Mouse (Mus musculus): Measurements from ENCODE around the gene Stk4. TPM values are rescaled to one million over a fixed set of nuclear protein-coding genes. Genes with fewer than 3 reads are reported as not detected.
A peak's percentile ranks its signal among the peaks of the same experiment; 100 is the strongest.

The Stk4 gene
- polyA plus RNA-seq, 1 experiment from 2014 or later: 30.9 TPM

DNA sequence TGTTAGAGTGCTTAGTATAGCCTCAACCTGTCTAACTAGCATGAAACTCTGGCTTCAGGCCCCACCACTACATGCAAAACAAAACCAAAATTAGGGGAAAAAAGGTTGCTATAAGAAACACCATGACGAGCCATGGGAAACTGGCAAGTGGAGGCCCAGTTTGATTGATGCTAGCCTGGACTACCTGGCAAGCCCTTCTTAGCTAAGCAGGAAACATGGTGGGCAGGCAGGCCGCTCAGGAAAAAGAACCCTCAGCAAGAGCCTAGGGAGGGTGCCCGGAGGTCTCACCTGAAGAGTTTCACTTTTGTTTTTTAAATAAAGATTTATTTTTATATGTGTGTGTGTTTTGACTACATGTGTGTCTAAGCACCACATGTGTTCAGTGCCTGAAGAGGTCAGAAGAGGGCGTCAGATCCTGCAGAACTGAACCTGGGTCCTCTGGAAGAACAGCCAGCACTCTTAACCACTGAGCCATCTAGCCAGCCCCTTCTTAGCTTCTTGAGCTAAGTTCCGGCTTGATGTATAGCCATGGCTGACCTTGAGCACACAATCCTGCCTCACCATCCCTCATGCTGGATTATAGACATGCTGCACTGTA is 53.1 kb downstream of the Stk4 start:
- H3K27me3 ChIP-seq (ENCODE audit: control insufficient read depth, insufficient read depth, low read length): no peaks in the 10 kb centered on the region
- no peaks in the 10 kb centered on the region for H3K4me1 ChIP-seq (ENCODE audit: control insufficient read depth, insufficient read depth, low read length)
- DNase-seq (ENCODE audit: low spot score): no peak
- H3K27ac ChIP-seq (replicated peaks; ENCODE audit: low read depth, low read length): no peak overlapping the region
- 84% methylated on average over 5 of the region's 5 CpGs for WGBS
- peaks cover 8% of the 10 kb centered on the region for H3K36me3 ChIP-seq (ENCODE audit: control insufficient read depth, insufficient read depth, low read length)
- no peak for ATAC-seq (ENCODE audit: insufficient number of reproducible peaks, low FRiP score, low TSS enrichment, low read depth)
- no peak overlapping the region for H3K4me2 ChIP-seq (ENCODE audit: low read depth, severe bottlenecking)
- no peaks in the 10 kb centered on the region for H3K9me3 ChIP-seq (ENCODE audit: control insufficient read depth, low read length)
- H3K9ac ChIP-seq (ENCODE audit: low read length): no peak overlapping the region
- no peak overlapping the region for H3K4me3 ChIP-seq (ENCODE audit: low read depth, low read length)

DNA sequence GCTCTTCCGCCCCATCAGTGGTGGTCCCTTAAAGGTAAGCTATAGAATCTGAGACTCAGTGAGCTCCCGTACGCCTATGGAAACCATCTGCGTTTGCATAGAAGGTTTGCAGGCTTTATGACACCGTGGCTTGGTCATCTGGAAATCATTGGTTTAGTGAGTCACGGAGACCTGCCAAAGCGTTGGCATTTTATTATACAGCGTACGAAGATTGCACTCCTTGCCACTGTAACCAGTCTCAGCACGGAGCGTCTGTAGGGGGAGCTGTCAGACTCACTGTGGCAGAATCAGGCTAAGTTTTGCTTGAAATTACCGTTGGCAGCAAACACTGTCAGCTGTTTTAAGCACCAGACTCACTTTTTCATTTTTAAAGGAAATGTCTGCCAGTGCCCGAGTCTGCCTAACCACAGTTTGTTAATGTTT is 56.4 kb downstream of the Stk4 start:
- H3K27ac ChIP-seq (replicated peaks; ENCODE audit: low read depth, low read length): no peak overlapping the region
- peak; percentile 65 for DNase-seq (ENCODE audit: low spot score)

DNA sequence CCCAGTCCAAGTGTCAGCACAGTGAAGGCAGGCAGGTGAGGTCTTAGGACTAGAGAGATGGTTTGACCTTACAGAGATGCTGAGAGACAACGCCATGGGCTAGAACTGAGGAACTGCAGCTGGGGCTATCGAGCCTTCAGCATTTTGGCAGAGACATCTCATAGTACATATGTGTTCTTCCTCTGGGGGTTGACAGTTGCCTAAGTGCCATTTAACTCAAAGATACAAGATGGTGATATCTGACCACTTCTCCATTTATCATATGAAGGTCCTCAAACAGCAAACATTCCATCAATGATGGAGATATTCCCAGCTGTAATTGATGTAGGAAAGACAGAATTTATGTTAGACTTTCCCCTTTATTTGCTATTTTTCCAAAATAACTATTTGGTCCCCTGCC is 57.2 kb downstream of the Stk4 start:
- Histone ChIP-seq H3K9ac (ENCODE audit: low read length) (no peak overlapping the region), H3K27ac (replicated peaks; ENCODE audit: low read depth, low read length) (no peak overlapping the region), H3K27me3 (ENCODE audit: control insufficient read depth, insufficient read depth, low read length) (no peaks in the 10 kb centered on the region), H3K9me3 (ENCODE audit: control insufficient read depth, low read length) (no peaks in the 10 kb centered on the region), H3K4me1 (ENCODE audit: control insufficient read depth, insufficient read depth, low read length) (no peaks in the 10 kb centered on the region), H3K4me2 (ENCODE audit: low read depth, severe bottlenecking) (no peak overlapping the region), H3K36me3 (ENCODE audit: control insufficient read depth, insufficient read depth, low read length) (0 out of 2 replicates have a peak, but pooled peaks cover 4% of the 10 kb centered on the region), H3K4me3 (ENCODE audit: low read depth, low read length) (no peak overlapping the region)
- ATAC-seq (ENCODE audit: insufficient number of reproducible peaks, low FRiP score, low TSS enrichment, low read depth) (no peak), DNase-seq (ENCODE audit: low spot score) (no peak)
- WGBS: 93% methylated on average over 2 of the region's 2 CpGs

More for the DNA sequence above, 56.4 kb downstream of the Stk4 start:
- Histone ChIP-seq H3K9me3 (ENCODE audit: control insufficient read depth, low read length) (no peaks in the 10 kb centered on the region), H3K4me3 (ENCODE audit: low read depth, low read length) (no peak overlapping the region), H3K27me3 (ENCODE audit: control insufficient read depth, insufficient read depth, low read length) (no peaks in the 10 kb centered on the region), H3K4me2 (ENCODE audit: low read depth, severe bottlenecking) (no peak overlapping the region), H3K4me1 (ENCODE audit: control insufficient read depth, insufficient read depth, low read length) (no peaks in the 10 kb centered on the region), H3K9ac (ENCODE audit: low read length) (no peak overlapping the region), H3K36me3 (ENCODE audit: control insufficient read depth, insufficient read depth, low read length) (0 out of 2 replicates have a peak, but pooled peaks cover 4% of the 10 kb centered on the region)
- WGBS: 58% methylated on average over 13 of the region's 13 CpGs
- peak; percentile 54; the same call in 1 of the 2 replicates for ATAC-seq (ENCODE audit: insufficient number of reproducible peaks, low FRiP score, low TSS enrichment, low read depth)

DNA sequence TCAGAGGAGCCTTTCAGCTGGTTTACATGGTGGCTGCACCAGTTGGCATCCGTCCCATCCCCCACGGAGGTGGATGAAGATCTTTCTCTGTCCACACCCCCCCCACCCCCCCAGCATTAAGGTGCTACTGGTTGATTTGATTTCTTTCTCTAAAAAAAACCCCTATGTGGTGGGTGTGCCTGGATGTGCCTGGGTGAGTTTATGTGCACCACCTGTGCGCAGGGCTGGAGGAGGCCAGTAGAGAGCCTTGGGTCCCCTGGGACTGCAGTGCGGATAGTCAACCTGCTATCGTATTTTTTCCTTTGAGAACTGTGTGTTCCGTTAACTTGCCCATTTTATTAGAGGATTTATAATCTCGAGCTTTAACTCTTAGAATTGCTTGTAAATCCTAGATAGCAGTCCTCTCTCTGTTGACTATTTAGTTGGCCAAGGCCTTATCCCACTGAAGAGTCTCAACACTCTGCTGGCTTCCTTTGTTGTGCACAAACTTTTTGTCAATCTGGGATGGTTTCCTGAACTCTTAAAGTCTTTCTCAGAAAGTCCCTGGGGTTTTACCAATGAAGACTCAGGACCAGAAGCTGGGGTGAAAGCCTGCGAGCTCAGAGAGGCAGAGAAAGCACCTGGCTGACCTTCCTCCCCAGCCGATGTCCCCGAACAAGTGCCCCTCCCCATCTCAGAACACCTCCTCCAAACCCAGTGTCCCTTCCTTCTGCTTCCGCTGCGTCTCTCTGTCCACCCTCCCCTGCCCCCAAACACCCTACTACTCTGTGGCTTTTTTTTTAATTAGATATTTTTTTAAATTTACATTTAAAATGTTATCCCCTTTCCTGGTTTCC is 58.7 kb downstream of the Stk4 start:
- no peak overlapping the region for H3K4me2 ChIP-seq (ENCODE audit: low read depth, severe bottlenecking)
- ATAC-seq (ENCODE audit: insufficient number of reproducible peaks, low FRiP score, low TSS enrichment, low read depth): no peak

DNA sequence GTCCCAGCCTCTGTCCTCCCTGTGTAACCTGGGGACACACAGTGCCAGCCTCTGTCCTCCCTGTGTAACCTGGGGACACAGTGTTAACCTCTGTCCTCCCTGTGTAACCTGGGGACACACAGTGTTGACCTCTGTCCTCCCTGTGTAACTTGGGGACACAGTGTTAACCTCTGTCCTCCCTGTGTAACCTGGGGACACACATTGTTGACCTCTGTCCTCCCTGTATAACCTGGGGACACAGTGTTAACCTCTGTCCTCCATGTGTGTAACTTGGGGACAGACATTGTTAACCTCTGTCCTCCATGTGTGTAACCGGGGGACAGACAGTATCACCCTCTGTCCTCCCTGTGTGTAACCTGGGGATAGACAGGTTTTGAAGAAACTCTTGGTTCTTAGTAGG is 61.5 kb downstream of the Stk4 start:
- Histone ChIP-seq H3K9ac (ENCODE audit: low read length) (no peak overlapping the region), H3K4me1 (ENCODE audit: control insufficient read depth, insufficient read depth, low read length) (no peaks in the 10 kb centered on the region), H3K27me3 (ENCODE audit: control insufficient read depth, insufficient read depth, low read length) (no peaks in the 10 kb centered on the region), H3K4me3 (ENCODE audit: low read depth, low read length) (no peak overlapping the region), H3K27ac (replicated peaks; ENCODE audit: low read depth, low read length) (no peak overlapping the region), H3K4me2 (ENCODE audit: low read depth, severe bottlenecking) (no peak overlapping the region), H3K9me3 (ENCODE audit: control insufficient read depth, low read length) (no peaks in the 10 kb centered on the region), H3K36me3 (ENCODE audit: control insufficient read depth, insufficient read depth, low read length) (0 out of 2 replicates have a peak, but pooled peaks cover 2% of the 10 kb centered on the region)
- ATAC-seq (ENCODE audit: insufficient number of reproducible peaks, low FRiP score, low TSS enrichment, low read depth): no peak
- WGBS: 92% methylated on average over 1 of the region's 1 CpGs
- DNase-seq (ENCODE audit: low spot score): no peak

More for the DNA sequence above, 58.7 kb downstream of the Stk4 start:
- no peak overlapping the region for H3K4me3 ChIP-seq (ENCODE audit: low read depth, low read length)
- no peaks in the 10 kb centered on the region for H3K27me3 ChIP-seq (ENCODE audit: control insufficient read depth, insufficient read depth, low read length)
- 87% methylated on average over 12 of the region's 12 CpGs for WGBS
- no peak for DNase-seq (ENCODE audit: low spot score)
- H3K27ac ChIP-seq (replicated peaks; ENCODE audit: low read depth, low read length): no peak overlapping the region
- H3K9me3 ChIP-seq (ENCODE audit: control insufficient read depth, low read length): no peaks in the 10 kb centered on the region
- H3K9ac ChIP-seq (ENCODE audit: low read length): no peak overlapping the region
- H3K36me3 ChIP-seq (ENCODE audit: control insufficient read depth, insufficient read depth, low read length): 0 out of 2 replicates have a peak, but pooled peaks cover 4% of the 10 kb centered on the region
- H3K4me1 ChIP-seq (ENCODE audit: control insufficient read depth, insufficient read depth, low read length): no peaks in the 10 kb centered on the region

DNA sequence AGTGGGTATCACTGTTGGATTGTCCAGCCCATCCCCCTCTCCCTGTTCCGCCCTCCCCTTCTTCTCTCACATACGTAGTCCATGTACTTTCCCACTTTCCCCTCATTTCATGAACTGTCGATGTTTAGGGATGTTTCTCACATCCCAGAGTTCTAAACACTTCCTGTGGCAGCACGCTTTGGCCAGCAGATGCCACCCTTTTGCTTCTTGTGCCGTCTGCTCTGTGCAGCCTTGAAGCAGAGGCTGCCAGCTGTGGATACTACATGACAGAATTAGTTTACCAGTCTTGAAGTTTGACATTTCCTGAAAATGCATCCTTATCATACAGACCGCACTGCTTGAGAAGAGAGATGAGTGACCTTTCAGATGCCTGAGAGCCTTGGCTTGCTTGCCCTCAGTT is 64.4 kb downstream of the Stk4 start:
- Histone ChIP-seq H3K4me2 (ENCODE audit: low read depth, severe bottlenecking) (no peak overlapping the region), H3K27ac (replicated peaks; ENCODE audit: low read depth, low read length) (no peak overlapping the region), H3K4me3 (ENCODE audit: low read depth, low read length) (no peak overlapping the region), H3K4me1 (ENCODE audit: control insufficient read depth, insufficient read depth, low read length) (peaks cover 5% of the 10 kb centered on the region; the same call in 1 of the 2 replicates), H3K9ac (ENCODE audit: low read length) (no peak overlapping the region), H3K36me3 (ENCODE audit: control insufficient read depth, insufficient read depth, low read length) (no peaks in the 10 kb centered on the region), H3K27me3 (ENCODE audit: control insufficient read depth, insufficient read depth, low read length) (no peaks in the 10 kb centered on the region), H3K9me3 (ENCODE audit: control insufficient read depth, low read length) (no peaks in the 10 kb centered on the region)
- ATAC-seq (ENCODE audit: insufficient number of reproducible peaks, low FRiP score, low TSS enrichment, low read depth): no peak
- 78% methylated on average over 6 of the region's 6 CpGs for WGBS
- no peak for DNase-seq (ENCODE audit: low spot score)

DNA sequence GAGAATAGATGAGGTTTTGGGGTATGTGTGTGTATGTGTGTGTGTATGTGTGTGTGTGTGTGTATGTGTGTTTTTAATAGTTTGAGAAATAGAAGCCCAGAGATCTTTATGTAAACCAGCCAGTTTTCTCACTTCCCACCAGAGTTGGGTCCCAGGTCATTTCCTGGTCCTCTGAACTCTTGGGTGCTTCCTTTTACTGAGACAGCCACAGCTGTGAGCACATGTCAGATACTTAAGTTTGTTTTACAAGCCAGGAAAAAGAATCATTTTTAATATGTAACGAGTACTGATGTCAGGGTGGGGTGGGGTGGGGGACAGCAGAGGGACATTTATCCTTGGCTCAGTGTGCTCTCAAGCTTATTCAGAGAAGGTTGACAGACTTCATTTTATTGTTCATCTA is 65.2 kb downstream of the Stk4 start:
- H3K4me1 ChIP-seq (ENCODE audit: control insufficient read depth, insufficient read depth, low read length): peaks cover 5% of the 10 kb centered on the region; the same call in 1 of the 2 replicates
- WGBS: 89% methylated on average over 1 of the region's 1 CpGs
- DNase-seq (ENCODE audit: low spot score): no peak

DNA sequence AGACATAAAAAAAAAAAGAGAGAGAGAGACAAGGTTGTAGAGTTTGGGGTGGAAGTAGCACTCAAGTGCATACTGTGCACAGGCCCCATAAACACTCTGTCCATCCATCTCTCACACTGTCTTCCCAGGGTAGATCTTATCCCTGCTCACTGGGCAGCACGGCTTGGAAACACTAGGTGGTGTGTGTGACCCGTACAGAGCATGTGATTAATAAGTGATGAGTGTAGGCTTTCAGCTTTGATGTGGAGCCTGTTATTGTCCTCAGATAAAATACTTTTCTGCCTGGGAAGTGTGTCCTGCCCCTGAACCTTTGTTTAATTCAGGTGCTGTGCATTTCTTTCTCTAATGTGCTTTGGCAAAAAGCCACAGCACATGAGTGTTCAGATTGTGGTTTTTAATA is 66.3 kb downstream of the Stk4 start:
- H3K27ac ChIP-seq (replicated peaks; ENCODE audit: low read depth, low read length): no peak overlapping the region

More for the DNA sequence above, 65.2 kb downstream of the Stk4 start:
- Histone ChIP-seq H3K9ac (ENCODE audit: low read length) (no peak overlapping the region), H3K9me3 (ENCODE audit: control insufficient read depth, low read length) (no peaks in the 10 kb centered on the region), H3K4me3 (ENCODE audit: low read depth, low read length) (no peak overlapping the region), H3K27me3 (ENCODE audit: control insufficient read depth, insufficient read depth, low read length) (no peaks in the 10 kb centered on the region), H3K4me2 (ENCODE audit: low read depth, severe bottlenecking) (no peak overlapping the region), H3K27ac (replicated peaks; ENCODE audit: low read depth, low read length) (no peak overlapping the region), H3K36me3 (ENCODE audit: control insufficient read depth, insufficient read depth, low read length) (no peaks in the 10 kb centered on the region)
- ATAC-seq (ENCODE audit: insufficient number of reproducible peaks, low FRiP score, low TSS enrichment, low read depth): no peak

More for the DNA sequence above, 66.3 kb downstream of the Stk4 start:
- ATAC-seq (ENCODE audit: insufficient number of reproducible peaks, low FRiP score, low TSS enrichment, low read depth) (no peak), DNase-seq (ENCODE audit: low spot score) (no peak)
- H3K9ac ChIP-seq (ENCODE audit: low read length): no peak overlapping the region
- H3K9me3 ChIP-seq (ENCODE audit: control insufficient read depth, low read length): no peaks in the 10 kb centered on the region
- peaks cover 5% of the 10 kb centered on the region; the same call in 1 of the 2 replicates for H3K4me1 ChIP-seq (ENCODE audit: control insufficient read depth, insufficient read depth, low read length)
- no peak overlapping the region for H3K4me3 ChIP-seq (ENCODE audit: low read depth, low read length)
- H3K36me3 ChIP-seq (ENCODE audit: control insufficient read depth, insufficient read depth, low read length): no peaks in the 10 kb centered on the region
- no peak overlapping the region for H3K4me2 ChIP-seq (ENCODE audit: low read depth, severe bottlenecking)
- 61% methylated on average over 2 of the region's 2 CpGs for WGBS
- H3K27me3 ChIP-seq (ENCODE audit: control insufficient read depth, insufficient read depth, low read length): no peaks in the 10 kb centered on the region

All from limb, embryonic 11.5 days (tissue).